Mouse (Mus musculus): Measurements from ENCODE around the gene Gin1.
A peak's percentile ranks its signal among the peaks of the same experiment; 100 is the strongest.
"Not testable (repeated sequence)": the region's sequence is repeated elsewhere in the genome, so short reads cannot be mapped to it uniquely, and the experiment has no call there.

Gin1 gene

GRCm38 (mm10) chr1:97769904-97770753 lies at the start of gene Gin1, which contains the start of gene Ppip5k2:
Gene Gin1, plus strand, starts transcription at chr1:97770172.
Gene Ppip5k2, minus strand, starts transcription at chr1:97770411.
- peak; percentile 95 to 96 for DNase-seq

DNA sequence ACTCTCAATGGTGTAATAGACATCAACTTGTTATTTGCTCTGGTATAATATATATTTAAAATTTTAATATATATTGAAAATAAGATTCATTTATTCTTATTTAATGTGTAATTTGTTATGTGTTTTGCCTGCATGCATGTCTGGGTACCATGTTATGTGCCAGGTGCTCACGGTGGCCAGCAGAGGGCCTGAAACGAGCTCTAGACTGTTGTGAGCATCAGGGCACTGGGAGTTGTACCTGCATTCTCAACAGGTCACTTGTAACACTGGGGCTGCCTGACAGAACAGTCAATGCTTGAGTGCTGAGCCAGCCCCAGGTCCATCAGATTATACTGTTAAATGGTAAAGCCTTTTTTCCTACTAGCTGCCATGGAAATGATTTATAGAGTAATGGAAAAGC lies 43.2 kb upstream of the Gin1 start:
- no peak for DNase-seq

- no peak for DNase-seq
Measured at GRCm38 (mm10) chr1:97729339-97729738, 40.6 kb upstream of the Gin1 start.

- DNase-seq = no peak
Measured at GRCm38 (mm10) chr1:97743063-97743462, 26.9 kb upstream of the Gin1 start.

DNA sequence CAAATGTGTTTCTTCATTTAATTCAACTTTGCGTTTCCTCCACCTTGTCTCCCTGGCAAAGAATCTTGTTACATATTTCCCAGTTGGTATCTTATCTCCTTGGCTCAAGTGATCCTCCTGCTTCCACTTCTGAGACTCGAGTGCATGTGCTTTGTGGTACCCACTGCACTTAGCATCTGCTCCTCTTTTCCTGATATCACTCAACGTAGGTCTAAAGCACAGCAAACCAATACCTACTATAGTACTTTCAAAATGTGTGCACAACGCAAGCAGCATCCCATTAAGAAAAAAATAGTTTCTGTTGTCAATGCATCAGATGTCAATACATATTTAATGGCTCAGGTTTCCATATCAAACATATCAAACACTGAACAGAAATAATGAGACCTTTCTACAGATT lies 24.3 kb upstream of the Gin1 start:
- no peak for DNase-seq

DNA sequence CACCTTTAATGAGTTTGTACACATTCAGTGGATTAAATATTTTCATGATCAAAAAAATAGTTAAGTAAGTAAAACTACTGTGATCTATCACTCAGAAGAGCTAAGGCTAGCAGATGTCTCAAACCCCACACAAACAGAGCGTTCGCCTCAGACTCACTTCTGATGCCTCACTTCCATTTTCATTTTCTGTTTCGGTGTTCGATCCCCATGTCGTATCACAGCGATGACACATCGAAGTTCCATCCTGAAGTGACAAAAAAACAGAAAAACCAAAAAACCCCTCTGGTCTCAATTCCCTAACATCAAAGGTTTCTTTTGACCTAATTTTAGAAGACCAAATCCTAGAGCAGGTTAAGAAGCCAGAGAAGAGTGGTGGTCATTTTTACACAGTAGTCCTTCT lies 23.7 kb upstream of the Gin1 start:
- no peak for DNase-seq

DNA sequence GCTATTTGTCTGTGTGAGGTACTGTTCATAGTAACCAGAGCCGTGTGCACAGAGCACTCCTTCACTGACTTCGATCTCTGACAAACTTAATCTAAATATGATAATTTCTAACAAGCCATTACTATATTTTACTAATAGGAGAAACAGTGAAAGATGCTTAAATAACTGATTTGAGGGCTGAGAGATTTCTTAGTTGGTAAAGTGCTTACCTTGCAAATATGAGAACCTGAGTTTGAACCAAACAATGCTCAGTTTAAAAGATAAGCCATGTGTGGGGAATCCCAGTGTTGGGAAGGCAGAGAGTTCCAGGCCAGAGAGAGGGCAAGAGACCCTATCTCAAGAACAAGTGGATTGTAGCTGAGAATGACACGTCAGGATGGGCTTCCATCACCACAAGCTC lies 21.8 kb upstream of the Gin1 start:
- DNase-seq = no peak

DNA sequence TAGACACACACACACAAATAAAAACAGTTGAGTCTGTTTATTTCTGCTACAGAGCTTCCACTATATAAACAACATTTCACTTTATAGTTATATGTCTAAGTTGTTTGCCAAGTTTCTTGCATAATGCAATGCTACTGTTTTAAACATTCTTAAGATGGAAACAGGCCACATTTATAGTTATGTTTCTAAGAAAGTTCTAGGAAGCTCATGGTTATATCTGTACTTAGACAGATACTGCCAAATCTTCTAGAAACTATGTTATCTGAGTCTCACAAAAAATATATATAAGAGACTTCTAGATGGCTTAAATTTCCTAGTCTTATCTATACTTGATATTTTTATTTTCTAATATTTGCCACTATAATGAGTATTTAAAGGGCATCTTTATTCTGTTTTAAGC lies 16.8 kb upstream of the Gin1 start:
- no peak for DNase-seq

GRCm38 (mm10) chr1:97754392-97754791 lies 15.6 kb upstream of the Gin1 start:
- no peak for DNase-seq

- no peak for DNase-seq
Measured at GRCm38 (mm10) chr1:97759841-97760240, 10.1 kb upstream of the Gin1 start.

DNA sequence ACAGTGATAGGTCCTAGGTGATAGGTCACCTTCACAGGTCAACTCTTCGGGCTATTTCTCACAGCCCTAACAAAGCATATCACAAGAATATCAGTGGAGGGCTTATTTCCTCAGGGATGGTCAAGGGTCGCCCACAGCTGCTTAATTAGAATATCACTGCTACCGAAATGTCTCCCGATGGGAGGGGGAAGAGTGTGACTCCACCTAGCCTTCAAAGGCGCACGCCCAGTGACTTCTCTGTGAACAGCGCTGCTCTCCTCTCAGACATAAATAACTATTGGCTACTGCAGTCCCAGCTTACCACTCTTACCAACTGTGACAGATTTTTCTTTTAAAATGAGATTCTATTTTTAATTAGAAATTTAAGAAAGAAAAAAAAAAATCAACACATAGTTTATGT lies 9.4 kb upstream of the Gin1 start:
- DNase-seq = no peak

GRCm38 (mm10) chr1:97761477-97761876 lies 8.5 kb upstream of the Gin1 start:
- no peak for DNase-seq

GRCm38 (mm10) chr1:97765712-97766111 lies 4.3 kb upstream of the Gin1 start:
- not testable (repeated sequence) for DNase-seq

- no peak for DNase-seq
Measured at GRCm38 (mm10) chr1:97768089-97768488, 1.9 kb upstream of the Gin1 start.

DNA sequence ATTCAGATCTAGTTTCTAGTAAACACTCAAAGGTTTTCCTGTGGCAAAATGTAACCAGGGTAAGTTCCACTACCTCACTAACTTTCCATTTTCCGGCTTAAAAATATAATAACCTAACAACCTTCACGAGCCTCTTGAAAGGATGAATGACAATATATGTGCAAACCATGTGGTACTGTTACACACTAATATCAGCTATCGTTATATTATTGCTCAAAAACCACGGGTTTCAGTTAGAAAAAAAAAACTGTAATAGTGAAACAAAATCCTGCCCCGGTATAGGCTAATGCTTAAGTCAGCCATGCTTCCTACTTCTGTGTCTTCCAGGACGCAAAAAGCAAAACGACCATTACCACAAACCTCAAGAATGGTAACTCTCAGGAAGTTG lies 1.1 kb upstream of the Gin1 start:
- DNase-seq = no peak

DNA sequence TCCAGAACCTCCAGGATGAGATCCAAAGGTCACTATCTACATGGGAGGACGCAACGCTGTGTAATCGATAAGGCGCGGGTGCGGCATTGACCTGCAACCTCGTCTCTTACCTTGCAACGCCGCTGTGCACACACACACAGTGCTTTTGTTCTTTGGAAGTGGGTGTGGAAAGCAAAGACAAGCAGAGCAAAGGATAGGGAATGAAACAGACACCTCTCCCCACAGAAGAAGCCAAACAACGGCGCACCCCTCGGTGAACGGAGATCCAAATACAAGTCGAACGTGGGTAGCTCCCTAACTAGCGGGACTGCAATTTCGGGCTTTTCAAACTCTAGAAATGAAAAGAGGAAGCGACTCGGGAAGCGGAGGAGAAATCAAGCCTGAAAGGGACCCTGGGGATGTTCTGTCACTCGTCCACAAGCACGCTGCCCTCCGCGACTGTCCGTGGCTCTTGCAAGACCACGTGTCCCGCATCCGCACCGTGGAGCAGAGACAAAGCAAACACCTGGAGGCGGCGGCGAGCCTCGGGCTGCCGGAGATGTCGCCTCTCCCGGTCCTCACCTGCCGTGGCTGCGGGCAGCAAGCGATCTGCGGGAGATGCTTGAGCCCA lies 573 bp upstream of the Gin1 start:
- peak in 1 of 2 experiments; percentile 18 for DNase-seq

GRCm38 (mm10) chr1:97771118-97771517 lies 1.1 kb downstream of the Gin1 start:
- DNase-seq = no peak

- no peak for DNase-seq
Measured at GRCm38 (mm10) chr1:97771727-97772126, 1.8 kb downstream of the Gin1 start.

- DNase-seq = no peak
Measured at GRCm38 (mm10) chr1:97773362-97773761, 3.4 kb downstream of the Gin1 start.

GRCm38 (mm10) chr1:97773973-97774372 lies 4.0 kb downstream of the Gin1 start:
- no peak for DNase-seq

- no peak for DNase-seq
Measured at GRCm38 (mm10) chr1:97781674-97782073, 11.7 kb downstream of the Gin1 start.

DNA sequence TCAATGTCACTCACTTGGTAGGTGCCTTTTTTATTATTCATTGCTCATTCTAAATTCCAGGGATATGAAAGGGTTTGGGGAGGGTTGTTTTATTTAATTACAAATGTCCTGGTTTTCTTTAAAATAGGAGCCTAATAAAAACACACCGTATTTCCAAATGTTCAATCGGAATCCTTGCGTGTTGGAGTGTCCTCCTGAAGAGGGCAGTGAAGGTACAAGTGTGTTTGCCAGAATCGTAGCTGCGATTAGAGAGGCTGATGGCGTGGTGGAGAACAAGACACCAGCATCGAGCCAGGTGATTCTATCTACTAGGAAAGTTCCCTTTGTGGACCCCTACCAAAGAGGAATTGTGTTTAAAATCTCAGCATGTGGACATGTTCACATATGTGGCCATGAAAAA lies 15.0 kb downstream of the Gin1 start:
- DNase-seq = no peak

GRCm38 (mm10) chr1:97785685-97786393 lies 15.9 kb downstream of the Gin1 start:
- no peak for DNase-seq

DNA sequence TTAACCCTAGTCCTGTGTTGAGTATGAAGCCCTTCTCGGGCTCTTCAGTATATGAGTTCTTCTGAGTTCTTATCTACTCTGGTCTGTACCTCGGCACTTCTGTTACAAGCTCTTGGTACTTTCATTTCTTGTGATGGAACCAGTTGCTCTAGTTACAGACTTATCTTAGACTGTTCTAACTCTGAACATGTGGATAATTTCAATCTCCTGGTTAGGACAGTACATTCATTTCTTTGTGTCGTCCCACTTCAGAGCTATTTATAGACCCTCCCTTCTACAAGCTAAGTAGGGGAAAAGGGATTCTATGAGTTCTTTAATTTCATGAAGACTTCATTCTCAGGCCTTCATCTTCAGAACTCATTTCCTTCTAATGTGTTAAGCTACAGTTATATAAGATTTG lies 17.7 kb downstream of the Gin1 start:
- no peak for DNase-seq
